Mouse (Mus musculus) layer of hippocampus, postnatal 14 days (tissue): ENCODE measurements around the gene Zdhhc12. TPM values are rescaled to one million over a fixed set of nuclear protein-coding genes. Genes with fewer than 3 reads are reported as not detected.
A peak's percentile ranks its signal among the peaks of the same experiment; 100 is the strongest.
"Not testable (repeated sequence)": the region's sequence is repeated elsewhere in the genome, so short reads cannot be mapped to it uniquely, and the experiment has no call there.

ENCODE experiments used
- DNase-seq, 2 experiments: peaks; one replicate each; pipeline ENCODE4 v3.0.0; 2021 to 2022; ENCODE audit warnings: low spot score in 2 of 2, mixed read lengths in 1 of 2
- long read RNA-seq, 2 experiments: library from polyadenylated mRNA; stranded (forward); transcript quantifications; one replicate each; pipeline ENCODE4 v2.0.0; 2021
- total RNA-seq, 2 experiments: library from RNA; stranded (reverse); gene quantifications; 2 replicates each; pipeline ENCODE4 v1.2.3; 2021

Zdhhc12 gene
- total RNA-seq: 10 to 100 TPM; 14.7 TPM
- long read RNA-seq, experiment 1, transcript Zdhhc12-202 (5 exons, 1,165 nt): major isoform, 7 of 10 reads
- long read RNA-seq, experiment 1, partial matches to known transcripts: 0 of 10 reads
- long read RNA-seq, experiment 1, other reads (novel, unspliced or antisense): 1 of 10 reads
- long read RNA-seq, experiment 2, transcript Zdhhc12-202 (5 exons, 1,165 nt): major isoform, 13 of 17 reads
- long read RNA-seq, experiment 2, partial matches to known transcripts: 1 of 17 reads
- long read RNA-seq, experiment 2, other reads (novel, unspliced or antisense): 3 of 17 reads

GRCm38 (mm10) chr2:30093471-30094207 is at the start of gene Zdhhc12:
TSS of gene Zdhhc12 (minus strand) at chr2:30093648.
- peak; percentile 91 to 94 for DNase-seq

DNA sequence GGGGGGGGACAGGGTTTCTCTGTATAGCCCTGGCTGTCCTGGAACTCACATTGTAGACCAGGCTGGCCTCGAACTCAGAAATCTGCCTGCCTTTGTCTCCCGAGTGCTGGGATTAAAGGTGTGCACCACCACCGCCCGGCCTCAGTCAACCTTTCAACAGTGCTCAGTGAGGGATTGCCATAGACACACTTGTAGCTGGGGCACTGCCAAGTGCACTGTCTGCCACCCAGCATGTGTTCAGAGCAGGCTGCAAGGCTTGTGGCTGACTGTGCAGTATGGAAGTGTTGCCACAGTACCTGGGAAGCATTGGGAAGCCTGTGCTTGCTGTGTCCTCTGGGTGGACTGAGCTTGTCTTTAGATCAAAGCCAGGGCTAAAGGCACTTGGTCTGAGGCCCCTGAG is 46.6 kb upstream of the Zdhhc12 start:
- DNase-seq: not testable (repeated sequence)

DNA sequence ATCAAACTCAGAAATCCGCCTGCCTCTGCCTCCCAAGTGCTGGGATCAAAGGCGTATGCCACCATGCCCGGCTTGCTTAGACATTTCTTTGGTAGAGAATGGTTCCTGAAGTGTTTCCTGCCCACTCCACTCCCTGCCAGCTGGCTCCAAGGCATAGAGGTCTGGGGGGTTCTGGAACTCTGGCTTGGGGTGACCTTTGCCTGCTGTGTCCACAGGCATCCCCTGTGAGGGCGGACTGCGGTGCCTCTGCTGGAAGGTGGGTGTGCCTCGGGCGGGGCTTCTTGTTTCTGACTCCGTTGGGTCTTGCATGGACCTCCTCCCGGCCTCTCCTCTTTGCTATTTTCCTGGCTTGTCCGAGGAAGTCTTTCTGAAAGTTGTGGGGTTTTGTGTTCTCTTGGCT is 43.0 kb upstream of the Zdhhc12 start:
- DNase-seq: no peak

DNA sequence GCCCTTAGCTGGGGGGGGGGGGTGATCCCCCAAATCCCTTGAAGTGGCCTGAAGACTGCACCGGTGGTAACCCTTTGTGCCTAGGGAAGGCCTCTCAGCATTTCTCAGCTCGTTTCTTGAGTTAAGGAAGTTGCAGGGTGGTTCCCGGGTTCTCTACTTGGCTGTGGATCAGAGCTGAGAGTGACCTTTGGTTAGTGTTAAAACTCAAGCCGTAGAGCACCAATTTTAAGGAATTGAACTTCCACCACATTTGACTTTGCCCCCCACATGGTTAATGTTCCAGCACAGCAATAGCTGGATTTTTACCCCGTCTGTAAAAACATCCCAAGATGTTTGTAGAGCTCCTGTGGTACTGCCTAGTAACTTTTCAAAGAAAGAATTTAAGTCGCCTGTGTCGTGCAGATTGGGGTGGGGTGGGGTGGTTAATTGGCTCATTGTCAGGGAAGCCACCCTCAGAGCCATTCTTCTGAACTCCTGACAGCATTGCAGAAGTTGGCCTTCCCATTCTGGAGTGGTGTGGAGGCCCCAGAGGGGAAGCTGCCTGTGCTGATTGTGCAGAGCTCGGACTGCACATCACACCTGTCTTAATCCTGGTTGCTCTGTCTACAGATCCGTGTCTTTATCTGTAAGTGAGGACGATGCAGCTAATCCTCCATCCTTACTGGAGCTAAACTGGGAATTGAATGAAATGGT is 41.6 kb upstream of the Zdhhc12 start:
- no peak for DNase-seq

DNA sequence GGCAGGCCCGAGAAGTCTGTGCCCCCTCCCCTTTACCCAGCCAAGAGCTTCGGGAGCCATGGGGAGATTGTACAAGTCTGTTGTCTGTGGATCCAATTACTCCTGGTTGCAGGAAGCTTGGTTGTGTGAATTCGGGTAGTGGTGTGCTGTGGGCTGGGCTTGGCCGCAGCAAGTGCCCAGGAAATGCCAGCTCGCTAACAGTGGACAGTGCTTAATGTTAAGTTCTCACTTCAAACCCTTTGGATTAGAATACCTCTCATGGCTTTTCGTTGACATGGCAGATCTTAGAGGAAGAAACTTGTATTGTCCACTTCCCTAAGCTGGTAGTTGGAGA is 40.9 kb upstream of the Zdhhc12 start:
- no peak for DNase-seq

DNA sequence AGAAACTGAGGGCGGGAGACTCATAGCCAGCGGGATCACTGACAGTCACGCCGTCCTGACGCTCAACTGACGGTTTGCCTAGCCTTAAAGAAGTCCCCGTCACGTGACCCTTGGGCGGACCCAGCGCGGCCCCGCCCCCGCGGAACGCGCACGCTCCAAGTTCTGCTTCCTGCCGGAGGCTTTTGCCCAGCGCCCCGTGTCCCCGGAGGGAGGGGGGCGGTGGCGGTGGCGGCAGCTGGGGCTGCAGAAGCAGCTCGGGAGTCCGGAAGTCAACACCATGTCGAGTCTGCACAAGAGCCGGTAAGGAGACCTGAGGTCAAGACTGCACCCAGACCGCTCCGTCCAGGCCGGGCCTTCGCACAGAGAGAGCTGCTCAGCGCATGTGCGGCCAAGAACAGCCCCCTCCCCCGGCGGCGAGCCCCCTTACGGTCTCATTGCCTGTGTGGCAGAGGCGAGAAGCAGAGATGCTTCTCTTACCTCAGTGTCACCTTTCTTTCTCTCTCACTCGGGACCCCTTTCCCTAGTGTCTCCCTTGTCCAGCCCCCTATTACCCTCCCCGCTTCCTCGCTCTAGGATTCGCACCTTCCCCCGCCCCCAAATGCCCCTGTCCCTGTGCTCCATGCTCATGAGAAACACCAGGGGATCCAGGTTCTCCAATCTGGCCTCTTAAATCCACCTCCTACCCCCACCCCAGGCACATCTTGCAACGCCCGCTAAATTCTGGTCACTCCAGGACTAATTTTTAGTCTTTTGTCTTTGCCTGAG is 40.3 kb upstream of the Zdhhc12 start, which contains the start of gene Tbc1d13:
TSS of gene Tbc1d13 (plus strand) at position 134 of the 765 bp plus-strand sequence.
- DNase-seq: peak; percentile 97 to 98

DNA sequence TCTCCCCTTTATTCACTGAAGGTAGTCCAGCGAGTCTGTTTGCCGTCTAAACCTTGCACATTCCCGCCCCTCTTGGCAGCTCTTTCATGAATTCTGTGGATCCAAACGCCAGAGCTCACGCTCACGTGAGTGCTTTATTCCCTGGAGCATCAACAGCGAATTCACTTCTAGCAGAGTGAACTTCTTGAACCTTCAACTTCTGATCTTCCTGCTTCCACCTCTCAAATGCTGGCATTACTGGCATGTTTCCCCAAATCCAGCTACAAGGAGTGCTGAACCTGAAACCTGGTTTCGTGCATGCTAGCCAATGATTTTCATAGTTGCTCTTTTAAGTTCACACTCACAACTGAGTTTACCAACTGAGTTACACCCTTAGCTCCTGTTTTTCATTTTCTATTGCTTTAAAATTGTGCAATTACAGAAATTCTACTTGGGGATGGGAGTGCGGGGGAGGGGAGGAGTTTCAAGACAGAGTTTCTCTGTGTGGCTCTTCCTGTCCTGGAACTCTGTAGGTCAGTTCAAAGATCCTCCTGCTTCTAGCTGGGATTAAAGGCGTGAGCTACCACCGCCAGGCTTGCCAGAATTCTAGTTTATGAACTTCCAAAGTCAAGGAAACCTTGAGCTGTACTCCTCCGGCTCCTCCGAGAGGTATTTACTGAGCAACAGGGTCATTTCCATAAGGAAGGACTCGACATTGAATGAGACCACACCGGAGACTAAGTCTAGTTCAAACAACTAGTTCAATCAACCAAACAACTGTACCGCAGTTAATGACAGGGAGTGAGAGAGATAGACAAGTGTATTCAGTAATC is 39.6 kb upstream of the Zdhhc12 start:
- no peak for DNase-seq

DNA sequence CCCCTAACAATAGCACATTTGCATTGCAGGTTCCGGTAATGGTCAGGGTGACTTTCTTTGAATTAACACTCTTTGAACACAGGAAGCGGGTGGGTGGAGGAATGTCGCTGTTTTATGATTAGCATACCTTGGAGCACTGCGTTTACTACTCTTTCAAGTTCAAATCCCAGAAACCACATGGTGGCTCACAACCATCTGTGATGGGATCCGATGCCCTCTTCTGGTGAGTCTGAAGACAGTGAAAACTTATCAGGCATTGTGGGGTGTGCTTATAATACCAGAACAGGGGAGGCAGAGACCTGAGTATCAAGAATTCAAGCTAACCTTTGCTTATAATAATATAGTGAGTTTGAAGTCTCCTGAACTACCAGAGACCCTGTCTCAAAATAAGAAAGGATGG is 37.8 kb upstream of the Zdhhc12 start:
- DNase-seq: not testable (repeated sequence)

DNA sequence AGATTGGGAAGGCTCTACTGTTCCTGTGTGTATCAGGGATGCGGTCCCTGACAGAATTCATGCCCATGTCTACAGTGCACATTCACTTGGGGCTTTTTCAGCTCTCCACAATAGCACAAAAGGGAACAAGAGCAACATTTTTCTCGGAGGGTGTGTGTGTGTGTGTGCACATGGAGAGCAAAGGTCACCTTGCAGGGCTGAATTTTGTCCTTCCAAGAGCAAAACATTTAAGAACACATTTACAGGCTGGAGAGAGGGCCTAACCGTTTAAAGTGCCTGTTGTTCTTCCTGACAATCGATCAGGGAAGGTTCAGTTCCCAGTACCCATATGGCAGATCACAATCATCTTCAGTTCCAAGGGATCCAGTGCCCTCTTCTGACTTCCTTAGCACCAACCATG is 36.7 kb upstream of the Zdhhc12 start:
- no peak for DNase-seq

- DNase-seq: peak in 1 of 2 experiments; percentile 44
Observed at GRCm38 (mm10) chr2:30128789-30129188, 35.3 kb upstream of the Zdhhc12 start.

DNA sequence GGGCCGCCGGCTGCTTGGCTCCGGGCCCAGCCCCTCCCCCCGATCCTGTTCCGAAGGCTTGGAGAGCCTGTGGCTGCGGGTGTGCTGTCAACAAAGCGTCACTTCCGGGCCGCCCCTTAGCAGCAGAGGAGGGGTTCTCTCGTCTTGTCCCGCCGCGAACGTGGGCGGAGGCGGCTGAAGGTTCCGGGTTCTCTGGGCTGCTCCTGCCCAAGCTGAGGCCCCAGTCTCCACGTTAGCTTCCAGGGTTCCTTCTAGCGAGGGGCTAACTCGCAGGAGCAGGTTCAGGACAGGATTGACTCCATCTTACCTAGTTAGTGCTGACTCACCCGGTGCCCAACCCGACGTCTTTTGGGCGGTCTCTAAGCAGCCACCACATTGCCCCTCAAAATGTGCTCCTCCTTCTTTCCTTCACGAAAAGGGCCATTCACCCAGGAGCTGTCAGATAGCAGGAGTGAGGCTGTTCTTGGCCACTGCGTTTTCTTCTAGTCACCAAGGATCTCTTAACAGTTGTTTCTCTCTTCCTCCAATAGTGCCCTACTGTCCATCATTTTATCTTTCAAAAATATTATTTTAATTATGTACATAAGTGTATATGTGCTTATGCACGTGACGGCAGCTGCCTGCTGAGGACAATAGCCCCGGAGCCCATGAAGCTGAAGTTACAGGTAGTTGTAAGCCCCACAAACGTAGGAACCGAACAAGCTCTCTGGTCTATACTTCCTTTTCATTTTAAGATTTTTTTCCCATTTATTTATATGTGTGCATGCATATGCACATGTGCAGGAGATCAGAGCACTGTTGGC is 31.2 kb upstream of the Zdhhc12 start, which contains the start of gene Zer1:
TSS of gene Zer1 (minus strand) at position 114 of the 803 bp plus-strand sequence.
- peak; percentile 95 to 96 for DNase-seq

DNA sequence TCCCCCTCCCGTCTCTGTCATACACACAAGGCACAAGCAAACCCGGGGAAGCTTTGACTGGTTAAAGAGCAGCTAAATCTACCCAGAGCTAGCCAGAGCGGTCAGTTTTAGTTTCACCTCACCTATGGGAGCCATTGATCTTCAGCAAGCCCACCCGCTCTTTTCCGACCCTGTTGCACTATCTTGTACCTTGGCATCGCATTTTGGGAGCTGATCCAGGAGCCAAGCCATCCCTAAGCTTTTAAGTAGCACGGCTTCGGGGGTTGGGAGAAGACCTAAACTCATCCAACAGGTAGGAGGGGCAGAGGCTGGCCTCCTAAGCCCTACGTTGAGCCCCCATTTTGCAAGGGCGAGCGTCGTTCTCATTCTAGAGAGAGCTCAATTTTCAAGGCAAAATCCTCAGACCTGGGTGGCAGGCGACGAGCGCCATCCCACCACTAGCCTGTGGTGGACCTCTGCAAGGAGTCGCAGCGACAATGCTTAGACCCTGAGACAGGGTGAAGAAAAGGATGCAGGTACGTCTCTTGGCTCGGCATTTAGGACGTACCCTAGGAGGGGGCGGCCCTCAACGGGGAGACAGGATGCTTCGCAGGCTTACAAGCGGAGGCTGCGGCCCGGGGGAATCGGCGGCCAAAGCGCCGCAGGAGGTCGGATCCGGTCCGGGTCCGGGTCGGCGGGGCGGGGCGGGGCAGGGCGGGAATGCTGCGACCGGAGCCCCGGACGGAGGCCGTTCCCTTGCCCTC is 30.5 kb upstream of the Zdhhc12 start:
- DNase-seq: peak; percentile 40 to 44

- DNase-seq: peak in 1 of 2 experiments; percentile 39
Observed at GRCm38 (mm10) chr2:30122766-30123165, 29.3 kb upstream of the Zdhhc12 start.

GRCm38 (mm10) chr2:30120269-30120668 is 26.8 kb upstream of the Zdhhc12 start:
- no peak for DNase-seq

DNA sequence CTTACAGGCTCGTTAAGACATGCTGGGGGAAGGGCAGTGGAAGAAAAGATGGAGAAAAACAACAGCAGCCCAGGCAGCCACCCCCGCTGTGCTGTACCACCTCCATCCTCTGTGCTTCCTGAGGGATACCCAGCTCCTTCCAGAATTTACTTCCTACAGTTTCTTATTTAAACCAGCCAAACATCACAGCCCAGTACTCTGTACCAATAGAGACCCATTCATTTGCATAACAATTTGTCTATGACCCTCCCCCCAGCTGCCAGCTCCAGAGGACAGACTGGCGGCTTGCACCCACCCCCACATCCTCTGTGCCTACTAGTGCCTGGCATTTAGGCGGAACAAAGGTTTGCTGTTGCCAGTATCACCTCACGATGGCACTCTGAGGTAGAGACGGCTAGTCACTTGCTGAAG is 26.2 kb upstream of the Zdhhc12 start:
- peak; percentile 60 to 84 for DNase-seq

DNA sequence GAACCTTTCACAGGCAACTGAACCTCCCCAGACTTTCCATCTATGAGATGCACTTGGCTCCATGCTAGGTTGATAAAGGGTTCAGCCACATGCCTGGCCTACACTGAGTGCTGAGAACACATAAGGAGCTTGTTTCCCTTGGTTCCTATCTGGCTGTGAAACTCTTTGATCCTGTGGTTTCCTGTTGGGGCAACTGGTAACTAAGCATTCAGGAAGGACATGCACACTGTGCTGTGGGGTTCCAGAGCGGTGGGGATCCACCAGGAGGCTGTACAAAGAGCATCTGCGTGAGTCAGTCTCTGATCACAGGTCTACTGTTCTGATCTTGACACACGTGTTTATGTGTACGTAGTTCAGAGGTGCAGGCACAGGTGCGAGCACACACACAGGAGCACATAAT is 19.1 kb upstream of the Zdhhc12 start:
- no peak for DNase-seq

GRCm38 (mm10) chr2:30111500-30111899 is 18.1 kb upstream of the Zdhhc12 start:
- DNase-seq: no peak

DNA sequence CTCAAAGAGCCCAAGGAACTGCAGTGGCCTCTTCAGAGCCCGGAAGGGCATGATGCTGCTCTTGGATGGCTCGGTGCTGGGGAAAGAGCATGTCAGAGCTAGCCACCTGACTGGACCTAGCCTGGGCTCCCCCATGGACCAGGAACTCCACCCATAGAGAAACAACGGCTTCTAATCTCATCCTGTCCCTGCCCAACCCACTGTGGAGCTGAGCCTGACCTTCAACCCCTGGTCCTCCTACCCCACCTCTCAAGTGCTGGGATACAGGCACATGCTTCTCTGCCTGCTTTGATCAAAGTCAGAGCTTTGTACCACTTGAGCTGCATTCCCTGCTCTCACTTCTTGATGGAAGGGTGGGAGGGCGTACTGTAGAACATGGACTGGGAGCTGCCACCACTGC is 14.8 kb upstream of the Zdhhc12 start:
- DNase-seq: no peak

- no peak for DNase-seq
Observed at GRCm38 (mm10) chr2:30107646-30108045, 14.2 kb upstream of the Zdhhc12 start.
